Mouse (Mus musculus): ENCODE results near the gene Arl5c.

Arl5c gene

GRCm38 (mm10) chr11:97987551-97988526 lies 8.1 kb downstream of the Arl5c start:
- peak; percentile 92 for DNase-seq

DNA sequence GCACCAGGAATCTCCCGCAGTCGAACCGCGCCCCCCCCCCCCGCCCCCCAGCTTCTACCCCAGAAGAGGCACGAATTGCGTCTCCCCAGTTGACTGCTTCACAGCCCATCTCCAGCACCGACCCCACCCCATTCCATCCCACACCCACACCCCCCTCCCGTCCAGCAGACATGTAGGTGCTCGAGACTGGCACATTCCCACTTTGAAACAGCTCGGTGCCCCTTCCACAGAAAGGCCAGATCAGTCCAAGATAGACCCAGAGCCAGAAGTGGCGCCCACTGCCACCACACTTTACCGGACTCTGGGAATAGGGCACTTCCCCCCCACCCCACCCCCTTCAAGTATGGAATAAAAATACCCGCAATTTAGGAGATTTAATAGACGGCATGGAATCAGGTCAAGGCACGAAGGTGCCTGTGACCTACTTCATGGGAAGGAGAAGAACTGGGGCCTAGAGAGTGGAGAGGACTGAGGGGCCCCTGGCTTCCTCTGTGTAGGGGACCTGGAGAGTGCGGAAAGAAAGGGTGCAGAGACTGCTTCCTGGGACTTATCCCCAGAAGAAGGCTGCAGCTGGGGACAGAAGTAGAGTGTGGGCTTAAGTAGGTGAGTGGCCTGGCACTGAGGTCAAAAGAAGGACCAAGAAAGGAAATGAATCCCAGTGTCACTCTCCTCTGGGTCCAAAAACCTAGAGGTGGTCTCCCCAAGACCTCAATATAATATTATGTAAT lies 9.1 kb downstream of the Arl5c start:
- DNase-seq: no peak

GRCm38 (mm10) chr11:97985727-97986677 lies 10.0 kb downstream of the Arl5c start, which contains the start of gene Plxdc1:
Gene Plxdc1 (minus strand): TSS chr11:97986444.
- no peak for DNase-seq

GRCm38 (mm10) chr11:97983983-97984382 lies 12.0 kb downstream of the Arl5c start:
- DNase-seq: no peak

DNA sequence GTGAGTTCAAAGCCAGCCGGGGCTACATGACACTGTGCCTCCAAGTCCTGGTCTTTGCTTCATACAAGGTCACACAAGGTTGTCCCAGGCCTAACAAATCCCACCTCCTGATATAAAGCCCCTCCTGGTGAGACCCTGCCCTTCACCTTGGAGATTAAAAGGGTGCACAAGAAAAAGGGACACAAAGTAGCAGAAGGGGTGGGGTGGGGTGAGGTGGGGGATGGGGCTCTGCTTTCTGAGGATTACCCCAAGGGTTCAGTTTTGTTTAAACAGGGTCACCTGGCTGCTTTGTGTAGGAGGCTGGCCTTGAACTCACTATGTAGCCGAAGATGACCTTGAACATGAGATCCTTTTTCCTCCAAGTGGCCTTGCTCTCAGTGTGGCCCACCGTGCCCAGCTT lies 12.5 kb downstream of the Arl5c start:
- no peak for DNase-seq

DNA sequence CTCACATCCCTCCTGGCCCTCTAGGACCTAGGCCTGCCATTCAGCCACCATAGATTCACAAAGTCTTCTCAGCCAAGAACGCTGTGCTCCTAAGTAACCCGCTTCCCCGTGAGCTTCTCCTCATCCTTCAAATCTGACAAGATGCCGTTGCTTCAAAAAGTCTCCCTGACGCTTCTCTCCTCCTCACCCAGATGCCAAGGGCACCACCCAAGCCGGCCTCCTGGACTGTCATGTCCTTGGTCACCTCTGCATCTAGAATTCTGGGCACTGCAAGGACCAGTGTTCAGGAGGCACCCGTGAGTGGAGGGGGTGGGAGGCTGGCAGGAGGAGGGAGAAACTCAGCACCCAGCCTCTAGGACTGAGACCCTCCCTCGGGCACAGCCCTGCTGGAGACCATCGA lies 13.3 kb downstream of the Arl5c start:
- no peak for DNase-seq

- no peak for DNase-seq
Measured at GRCm38 (mm10) chr11:97980531-97980966, 15.4 kb downstream of the Arl5c start.

- no peak for DNase-seq
Measured at GRCm38 (mm10) chr11:97979824-97980495, 16.0 kb downstream of the Arl5c start.

- DNase-seq: no peak
Measured at GRCm38 (mm10) chr11:97978392-97978791, 17.6 kb downstream of the Arl5c start.

DNA sequence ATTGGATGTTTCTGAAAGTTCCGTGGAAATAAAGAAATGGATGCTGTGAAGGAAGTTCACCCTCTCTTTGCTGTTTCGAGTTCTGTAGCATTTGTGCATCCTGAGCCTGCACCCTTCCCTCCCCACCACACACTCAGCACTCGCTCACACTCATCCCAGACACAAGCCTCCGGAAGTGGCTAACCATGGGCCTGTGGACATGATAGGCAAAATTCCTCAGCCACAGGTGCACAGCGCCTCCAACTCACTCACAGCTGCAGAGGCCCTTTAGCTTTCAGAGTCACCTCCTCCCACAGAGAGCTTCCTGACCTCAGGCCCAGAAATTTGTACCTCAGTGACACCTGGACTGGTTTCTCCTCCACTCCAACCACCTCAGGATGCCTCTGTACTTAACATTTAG lies 18.2 kb downstream of the Arl5c start:
- no peak for DNase-seq

- DNase-seq: no peak
Measured at GRCm38 (mm10) chr11:97974746-97975145, 21.2 kb downstream of the Arl5c start.

GRCm38 (mm10) chr11:97974141-97974540 lies 21.8 kb downstream of the Arl5c start:
- DNase-seq: no peak

- no peak for DNase-seq
Measured at GRCm38 (mm10) chr11:97972434-97972833, 23.5 kb downstream of the Arl5c start.

GRCm38 (mm10) chr11:97971232-97971631 lies 24.7 kb downstream of the Arl5c start:
- peak; percentile 42 for DNase-seq

DNA sequence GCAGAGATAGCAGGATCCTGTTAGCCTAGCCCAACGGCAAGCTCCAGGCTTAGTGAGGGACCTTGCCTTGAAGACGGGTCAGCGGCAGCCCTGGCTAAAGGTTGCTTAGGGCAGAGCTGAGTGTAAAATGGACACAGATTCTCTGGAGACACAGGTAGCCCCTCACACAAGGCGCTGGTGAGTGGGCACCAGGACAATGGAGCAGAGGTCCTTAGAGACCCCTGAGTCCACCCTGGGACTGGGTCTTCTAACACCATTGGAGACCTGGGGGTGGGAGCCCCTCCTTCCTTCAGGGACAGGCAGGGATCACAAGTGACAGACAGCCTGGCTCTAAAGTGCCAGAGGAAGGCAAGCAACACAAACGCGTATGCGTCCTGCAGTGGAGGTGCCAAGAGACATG lies 25.2 kb downstream of the Arl5c start:
- no peak for DNase-seq

- DNase-seq: no peak
Measured at GRCm38 (mm10) chr11:97968385-97968784, 27.6 kb downstream of the Arl5c start.

DNA sequence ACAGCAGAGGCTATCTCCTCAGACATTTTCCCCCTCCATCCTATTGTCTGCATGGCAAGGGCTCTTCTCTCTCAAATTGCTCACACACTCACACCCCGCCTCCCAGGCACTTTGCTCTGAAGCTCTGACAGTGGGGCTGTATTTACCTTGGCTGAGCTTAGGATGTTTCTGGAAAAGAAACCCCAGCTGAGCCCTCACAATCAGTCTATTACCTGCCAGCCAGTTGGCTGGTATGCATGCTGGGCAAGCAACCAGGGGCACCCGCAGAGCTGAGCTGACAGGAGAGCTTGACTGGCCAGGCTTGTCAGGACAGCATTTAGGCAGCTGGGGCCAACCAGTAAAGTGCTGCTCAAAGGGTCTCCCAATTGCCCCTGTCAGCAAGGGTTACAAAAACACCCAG lies 28.9 kb downstream of the Arl5c start:
- DNase-seq: peak; percentile 59

GRCm38 (mm10) chr11:97960907-97961306 lies 35.1 kb downstream of the Arl5c start:
- DNase-seq: peak; percentile 53

DNA sequence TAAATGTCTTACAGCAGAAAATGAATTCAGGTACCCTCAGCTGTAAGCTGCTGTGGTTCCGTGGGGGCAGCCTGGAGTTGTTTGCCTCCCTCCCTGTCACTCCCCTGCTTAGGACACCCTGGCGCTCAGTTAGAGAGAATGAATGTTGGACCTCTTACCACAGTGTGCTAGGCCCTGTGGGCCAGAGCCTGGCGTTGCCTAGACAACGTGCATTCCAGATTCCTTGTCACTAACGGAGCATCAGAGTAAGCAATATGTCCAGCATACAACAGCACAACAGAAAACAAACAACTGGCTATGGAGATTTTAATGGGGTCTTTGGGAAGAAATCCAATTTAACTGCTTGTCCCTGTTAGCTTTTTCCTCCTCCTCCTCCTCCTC lies 36.7 kb downstream of the Arl5c start:
- DNase-seq: no peak

DNA sequence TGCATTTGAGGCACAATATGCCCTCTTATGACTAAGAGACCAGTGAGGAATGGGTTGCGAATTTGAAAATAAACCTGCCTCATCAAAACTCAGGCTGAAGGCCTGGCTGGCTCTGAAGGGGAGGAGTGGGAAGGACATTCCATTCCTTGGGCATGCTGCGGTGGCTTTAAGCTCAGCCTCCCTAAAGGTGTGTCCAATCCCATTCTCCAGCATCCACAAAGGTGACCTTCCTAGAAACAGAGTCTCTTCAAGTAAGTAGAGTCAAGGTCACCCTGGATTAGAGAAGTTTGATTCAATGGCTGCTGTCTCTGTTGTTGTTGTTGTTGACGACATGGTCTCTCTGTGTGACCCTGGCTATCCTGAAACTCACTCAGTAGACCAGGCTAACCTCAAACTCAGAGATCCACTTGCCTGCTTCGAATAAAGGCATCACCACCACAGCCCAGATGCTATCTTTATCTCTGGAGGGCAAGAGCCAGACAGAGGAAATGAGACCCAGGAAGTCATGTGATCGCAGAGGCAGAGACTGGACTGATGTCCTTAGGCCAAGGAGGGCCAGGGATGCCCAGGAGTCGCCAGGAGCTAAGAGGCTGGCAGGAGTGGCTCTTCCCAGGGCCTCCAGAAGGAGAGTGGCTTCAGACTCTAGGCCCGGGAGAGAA lies 37.2 kb downstream of the Arl5c start:
- no peak for DNase-seq

DNA sequence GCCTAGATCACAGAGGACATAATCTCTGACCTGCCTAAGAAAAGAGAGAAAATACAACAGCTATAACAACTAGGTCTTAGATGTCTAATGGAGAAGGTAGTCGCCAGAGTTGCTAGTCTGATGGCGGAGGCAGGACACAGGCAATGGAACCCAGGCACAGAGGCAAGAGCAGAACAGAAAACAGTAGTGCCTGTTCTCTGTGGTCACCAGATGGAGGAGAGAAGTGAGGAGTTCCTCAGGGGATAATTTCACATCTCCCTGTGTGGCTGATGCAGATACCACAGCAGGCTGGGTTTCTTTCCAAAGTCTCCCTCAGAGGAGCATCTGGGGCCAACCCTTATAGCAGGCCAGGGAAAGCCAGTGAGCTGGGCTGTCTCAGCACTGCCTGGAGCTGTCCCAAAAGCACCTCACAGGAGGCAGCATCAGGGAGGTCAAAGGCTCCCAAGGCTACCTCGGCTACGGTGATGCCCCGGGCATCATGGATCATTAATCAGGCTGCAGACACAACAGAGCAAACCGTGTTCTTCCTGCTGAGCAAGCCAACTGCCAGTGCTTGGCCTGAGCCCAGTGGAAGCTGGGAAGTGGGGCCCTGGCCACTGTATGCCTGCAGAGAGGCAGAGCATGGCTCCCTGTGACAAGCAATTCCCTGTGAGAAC lies 38.9 kb downstream of the Arl5c start:
- peak; percentile 86 for DNase-seq

Measured in cerebellum, adult 9-11 months (tissue).